Mouse (Mus musculus) activated CD4-positive, CD25-positive, alpha-beta regulatory T cell, adult 9 weeks (primary cell): Measurements from ENCODE around the gene Eid1. TPM values are rescaled to one million over a fixed set of nuclear protein-coding genes. Genes with fewer than 3 reads are reported as not detected.

Experiments used
- polyA plus RNA-seq: library from polyadenylated mRNA; unstranded; fragments of 100-300 nt; shearing (Covaris generic); gene quantifications from one replicate; pipeline ENCODE4 v1.2.1, GENCODE M21; 2017

Gene Eid1
- polyA plus RNA-seq = 17.2 TPM

GRCm38 (mm10) chr2:125672957-125673631 lies at the start of gene Eid1:
Gene Eid1 (plus strand): TSS chr2:125673095.

DNA sequence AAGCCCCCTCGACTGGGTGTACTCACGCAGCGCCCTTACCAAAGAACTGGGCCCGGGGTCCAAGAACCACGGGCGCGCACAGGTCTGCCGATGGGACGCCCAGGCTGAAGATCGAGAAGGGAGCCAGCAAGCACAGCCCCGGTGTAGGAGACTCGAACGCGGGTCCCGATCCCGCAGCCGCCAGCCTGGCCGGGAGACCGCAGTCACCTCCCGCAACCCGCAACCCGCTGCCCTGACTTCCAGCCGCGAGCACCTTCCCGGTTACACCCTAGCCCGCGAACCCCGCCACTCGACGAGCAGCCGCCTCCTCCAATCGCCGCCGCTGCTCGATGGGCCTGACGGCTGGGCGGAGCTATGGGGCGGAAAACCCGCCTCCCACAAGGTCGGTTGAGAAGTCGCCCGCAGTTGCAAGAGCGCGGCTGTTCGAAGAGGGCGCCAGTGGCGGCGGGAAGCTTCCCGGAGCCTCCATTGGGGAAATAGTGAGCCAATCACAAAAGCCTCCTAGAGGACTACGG lies 48.0 kb upstream of the Eid1 start, which contains the start of gene Cep152:
Cep152 (minus strand) TSS at position 277 of the 515 bp plus-strand sequence.

GRCm38 (mm10) chr2:125724086-125724430 lies 51.2 kb downstream of the Eid1 start, which contains the start of gene Shc4:
Gene Shc4 (minus strand): TSS chr2:125724148.

Other genes with a start within 250 kb of the Eid1 start
- not detected for gene Gm9913, start 168.0 kb upstream of the Eid1 start, polyA plus RNA-seq
- gene Fbn1, start 165.1 kb upstream of the Eid1 start, polyA plus RNA-seq = not detected
- 13.5 TPM for gene Cep152, start 48.0 kb upstream of the Eid1 start, polyA plus RNA-seq
- gene Shc4, start 51.1 kb downstream of the Eid1 start, polyA plus RNA-seq = 0.17 TPM
- gene Secisbp2l, start 109.8 kb downstream of the Eid1 start, polyA plus RNA-seq = 23.7 TPM
- 51.7 TPM for gene Galk2, start 186.0 kb downstream of the Eid1 start, polyA plus RNA-seq
- 64.4 TPM for gene Cops2, start 186.0 kb downstream of the Eid1 start, polyA plus RNA-seq